Mouse (Mus musculus) ovary, postnatal 14 days (tissue): ENCODE measurements around the gene Snd1.

Experiments
- DNase-seq: peaks from one replicate; pipeline ENCODE4 v3.0.0; 2022; ENCODE audit warnings: low spot score

The Snd1 gene

GRCm38 (mm10) chr6:28706976-28707592, 232.1 kb downstream of the Snd1 start:
- no peak for DNase-seq

GRCm38 (mm10) chr6:28710035-28710434, 235.1 kb downstream of the Snd1 start:
- no peak for DNase-seq

- no peak for DNase-seq
Measured at GRCm38 (mm10) chr6:28717203-28717844, 242.4 kb downstream of the Snd1 start.

- no peak for DNase-seq
Measured at GRCm38 (mm10) chr6:28717845-28718237, 242.9 kb downstream of the Snd1 start.

- DNase-seq = no peak
Measured at GRCm38 (mm10) chr6:28720391-28721171, 245.6 kb downstream of the Snd1 start.

GRCm38 (mm10) chr6:28723059-28723458, 248.1 kb downstream of the Snd1 start:
- no peak for DNase-seq

- DNase-seq = no peak
Measured at GRCm38 (mm10) chr6:28724776-28725175, 249.8 kb downstream of the Snd1 start.

GRCm38 (mm10) chr6:28729236-28729635, 254.3 kb downstream of the Snd1 start:
- no peak for DNase-seq

- no peak for DNase-seq
Measured at GRCm38 (mm10) chr6:28729649-28730048, 254.7 kb downstream of the Snd1 start.

- no peak for DNase-seq
Measured at GRCm38 (mm10) chr6:28731246-28731645, 256.3 kb downstream of the Snd1 start.

- DNase-seq = no peak
Measured at GRCm38 (mm10) chr6:28733884-28734647, 259.1 kb downstream of the Snd1 start.

- DNase-seq = no peak
Measured at GRCm38 (mm10) chr6:28735116-28735515, 260.2 kb downstream of the Snd1 start.

GRCm38 (mm10) chr6:28736665-28737064, 261.7 kb downstream of the Snd1 start:
- no peak for DNase-seq

GRCm38 (mm10) chr6:28737601-28738000, 262.7 kb downstream of the Snd1 start:
- no peak for DNase-seq

GRCm38 (mm10) chr6:28743586-28743985, 268.6 kb downstream of the Snd1 start:
- DNase-seq = no peak

- no peak for DNase-seq
Measured at GRCm38 (mm10) chr6:28745864-28746263, 270.9 kb downstream of the Snd1 start.

GRCm38 (mm10) chr6:28747025-28747424, 272.1 kb downstream of the Snd1 start:
- DNase-seq = no peak

- no peak for DNase-seq
Measured at GRCm38 (mm10) chr6:28747931-28748670, 273.2 kb downstream of the Snd1 start.

GRCm38 (mm10) chr6:28749224-28749623, 274.3 kb downstream of the Snd1 start:
- no peak for DNase-seq

GRCm38 (mm10) chr6:28751186-28751585, 276.2 kb downstream of the Snd1 start:
- DNase-seq = no peak

- no peak for DNase-seq
Measured at GRCm38 (mm10) chr6:28753217-28753616, 278.3 kb downstream of the Snd1 start.

GRCm38 (mm10) chr6:28753681-28754080, 278.7 kb downstream of the Snd1 start:
- no peak for DNase-seq
